Comparison of ENCODE assay signal across 8 mouse cellular contexts in genomic region chr5:143732180-143732891, GRCm38 (mm10). TPM values are rescaled to one million over a fixed set of nuclear protein-coding genes. Genes with fewer than 3 reads are reported as not detected.
DNase-seq lines count a peak whose midpoint lies in the region; ATAC-seq and TF ChIP-seq lines count a peak whose summit lies in the region.

TSS of gene Usp42 (minus strand) at chr5:143732280.

- peak; percentile 91 to 97 for DNase-seq in gastrocnemius, adult 8-10 months (ENCODE audit: low spot score in 2 of 2)
- peak; percentile 67 for DNase-seq in hindlimb bud, embryonic 11.5 days (ENCODE audit: extremely low spot score, low read depth, low spot score)
- peak; percentile 79 to 97 for DNase-seq in left cerebral cortex, adult 8-10 months (ENCODE audit: low spot score in 2 of 2)
- peak; percentile 98 for DNase-seq in right cerebral cortex, postnatal 10 days (ENCODE audit: low spot score in 2 of 2)
- peak; percentile 90 for DNase-seq in urinary bladder, postnatal 25 days (ENCODE audit: low spot score)

- peak; percentile 95 for ATAC-seq in activated CD4-positive, CD25-positive, alpha-beta regulatory T cell, adult 4 months

- H3K9me3 ChIP-seq in megakaryocyte, embryonic 14.5 days = no peaks in the 10 kb centered on the region

- peak within 1 kb of the TSS; percentile 60 for H3K4me3 ChIP-seq in cortical plate, adult 2 months (ENCODE audit: insufficient read depth, low read length)
- peak within 1 kb of the TSS; percentile 98 for H3K4me3 ChIP-seq in megakaryocyte, embryonic 14.5 days (replicated peaks)

- peak; percentile 93 for TF ChIP-seq POLR2A in cortical plate, adult 2 months (IDR thresholded peaks at IDR 0.05; ENCODE audit: extremely low read depth, insufficient read depth, low read length)

- TF ChIP-seq CTCF in cortical plate, adult 2 months (IDR thresholded peaks at IDR 0.05; ENCODE audit: extremely low read depth, insufficient read depth, low read length) = 0 out of 2 replicates have a peak, but pooled peaks have one; percentile 1

- H3K36me3 ChIP-seq in megakaryocyte, embryonic 14.5 days (replicated peaks; ENCODE audit: low read length) = peaks cover 8% of the 10 kb centered on the region

- H3K27ac ChIP-seq in cortical plate, adult 2 months (ENCODE audit: insufficient read depth, low read length) = peak within 1 kb of the TSS; percentile 83

- H3K4me1 ChIP-seq in cortical plate, adult 2 months (ENCODE audit: control insufficient read depth, insufficient read depth, low read length) = no peaks in the 10 kb centered on the region; the same call in none of the 2 replicates
- peaks cover 24% of the 10 kb centered on the region for H3K4me1 ChIP-seq in megakaryocyte, embryonic 14.5 days

- H3K27me3 ChIP-seq in megakaryocyte, embryonic 14.5 days (replicated peaks) = peaks cover 9% of the 10 kb centered on the region

RNA-seq across cellular contexts. Expression of gene Usp42, which starts in this region (rescaled TPM):
- 1 to 10 TPM; 8.3 to 9.3 TPM for polyA plus RNA-seq in activated CD4-positive, CD25-positive, alpha-beta regulatory T cell, adult 4 months (2017; shearing (Covaris generic))
- 10.9 and 12.4 TPM in 2 replicates for polyA plus RNA-seq in cortical plate, adult 2 months (2012; rRNA removed)
- total RNA-seq in gastrocnemius, adult 8-10 months (2022) = 1 to 10 TPM; 5.6 to 8.7 (median 7.4) TPM
- total RNA-seq in left cerebral cortex, adult 8-10 months (2022) = 10 to 100 TPM; 21.5 to 25.3 (median 23.8) TPM
- 3.0 and 8.2 TPM in 2 replicates for polyA plus RNA-seq in megakaryocyte, embryonic 14.5 days (2012; ENCODE audit: insufficient read depth, low replicate concordance)

Comparison
In these comparisons a context has a peak if more than half of its experiments do, and no peak if none do; other contexts are left out.
1. Peak in every context shown above with its lines: DNase-seq, ATAC-seq, H3K4me3 ChIP-seq and H3K27ac ChIP-seq.